In the genomic region with DNA sequence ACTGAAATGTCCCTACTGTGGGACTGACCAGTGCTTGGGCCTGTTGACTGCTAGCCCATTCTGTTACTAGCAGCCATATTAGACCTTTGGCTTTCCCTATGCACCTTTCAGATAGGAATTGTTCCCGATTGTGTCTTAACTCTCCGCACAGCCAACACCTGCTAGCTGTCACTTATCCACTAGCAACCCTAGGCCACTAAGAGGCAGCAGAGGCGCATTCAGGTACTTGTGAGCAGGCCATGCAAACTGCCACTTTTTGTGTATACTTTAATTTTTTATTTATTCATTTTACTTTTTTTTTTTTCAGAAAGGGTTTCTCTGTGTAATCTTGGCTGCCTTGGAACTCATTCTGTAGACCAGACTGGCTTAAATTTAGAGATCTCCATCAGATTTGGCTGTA, we compare ENCODE assay signal across 15 mouse cellular contexts. TPM values are rescaled to one million over a fixed set of nuclear protein-coding genes. Genes with fewer than 3 reads are reported as not detected.
A peak's percentile ranks its signal among the peaks of the same experiment; 100 is the strongest.
DNase-seq lines count a peak whose midpoint lies in the region; ATAC-seq and TF ChIP-seq lines count a peak whose summit lies in the region.
"Had no signal": no experiment of that assay in that cellular context is flagged by ENCODE, and none has a peak within 500 bp of the region (broad histone marks: within the 10 kb centered on the region; RNA-seq: fewer than 3 reads in every experiment).

No protein-coding gene starts in this region.

- peak; percentile 50 for TF ChIP-seq CTCF in hindbrain, postnatal 0 days (IDR thresholded peaks at IDR 0.05; ENCODE audit: low read depth)
- TF ChIP-seq CTCF in lung, adult 2 months (IDR thresholded peaks at IDR 0.05; ENCODE audit: insufficient read depth, low read length): 0 out of 2 replicates have a peak, but pooled peaks have one; percentile 4
- peak in 2 of 3 experiments; percentile 28 to 33; a peak in 4 of 6 replicates for TF ChIP-seq CTCF in MEL (IDR thresholded peaks at IDR 0.05 in 2 of 3, conservative IDR thresholded peaks at IDR 0.05 in 1 of 3; ENCODE audit: control insufficient read depth in 1 of 3, insufficient read depth in 1 of 3, low read depth in 2 of 3, low read length in 3 of 3, poor library complexity in 1 of 3, severe bottlenecking in 1 of 3)
- TF ChIP-seq CTCF in cortical plate, adult 2 months (IDR thresholded peaks at IDR 0.05; ENCODE audit: extremely low read depth, insufficient read depth, low read length): peak; percentile 35

- peak; percentile 27 for TF ChIP-seq RAD21 in MEL (IDR thresholded peaks at IDR 0.05; ENCODE audit: low read depth, low read length)

- H3K79me2 ChIP-seq in MEL (ENCODE audit: control insufficient read depth, insufficient read depth, low read length, poor library complexity): no peaks in the 10 kb centered on the region

- H3K9ac ChIP-seq in hindbrain, postnatal 0 days (replicated peaks; ENCODE audit: low read length): no peak overlapping the region
- no peak overlapping the region for H3K9ac ChIP-seq in hindbrain, embryonic 11.5 days (ENCODE audit: low read depth, low read length)
- no peak overlapping the region for H3K9ac ChIP-seq in MEL (ENCODE audit: control insufficient read depth, low read depth, low read length, poor library complexity, severe bottlenecking)
- H3K9ac ChIP-seq: heart, embryonic 13.5 days; hindbrain, embryonic 13.5 days; midbrain, embryonic 12.5 days had no signal

- H3K27ac ChIP-seq in hindbrain, postnatal 0 days: no peak overlapping the region
- no peak overlapping the region for H3K27ac ChIP-seq in hindbrain, embryonic 11.5 days (ENCODE audit: low read depth, low read length)
- H3K27ac ChIP-seq in MEL (ENCODE audit: control insufficient read depth, low read depth, low read length): no peak overlapping the region
- no peak overlapping the region for H3K27ac ChIP-seq in cortical plate, adult 2 months (ENCODE audit: insufficient read depth, low read length)
- H3K27ac ChIP-seq: heart, embryonic 13.5 days; hindbrain, embryonic 13.5 days; limb, embryonic 10.5 days; midbrain, embryonic 12.5 days had no signal

- TF ChIP-seq EP300 in MEL (IDR thresholded peaks at IDR 0.05; ENCODE audit: low read depth in 1 of 2, low read length in 2 of 2): no peak

- peak; percentile 46 for DNase-seq in hindbrain, postnatal 0 days (ENCODE audit: low spot score)
- no peak for DNase-seq in hindbrain, embryonic 11.5 days (ENCODE audit: low spot score)
- no peak for DNase-seq in lung, adult 2 months
- no peak for DNase-seq in lung, postnatal 36 days
- DNase-seq in MEL (ENCODE audit: low read depth, low spot score): no peak
- DNase-seq: adrenal gland, postnatal 10 days; gastrocnemius, postnatal 25 days; kidney, adult 8-10 months; right cerebral cortex, postnatal 14 days had no signal

- WGBS in hindbrain, postnatal 0 days: 83% methylated on average over 3 of the region's 3 CpGs
- WGBS in hindbrain, embryonic 11.5 days: 80% methylated on average over 3 of the region's 3 CpGs
- WGBS in lung, adult 2 months: 88% methylated on average over 3 of the region's 3 CpGs

- H3K4me3 ChIP-seq in hindbrain, postnatal 0 days (ENCODE audit: low read length): no peak overlapping the region
- no peak overlapping the region for H3K4me3 ChIP-seq in hindbrain, embryonic 11.5 days (ENCODE audit: low read depth, low read length)
- no peak overlapping the region for H3K4me3 ChIP-seq in lung, adult 2 months (replicated peaks; ENCODE audit: extremely low read depth, low read depth, low read length)
- no peak overlapping the region for H3K4me3 ChIP-seq in MEL (ENCODE audit: control insufficient read depth in 1 of 2, insufficient read depth in 1 of 2, low read depth in 2 of 2, low read length in 2 of 2)
- H3K4me3 ChIP-seq in cortical plate, adult 2 months (ENCODE audit: insufficient read depth, low read length): no peak overlapping the region
- H3K4me3 ChIP-seq: heart, embryonic 13.5 days; hindbrain, embryonic 13.5 days; limb, embryonic 10.5 days; midbrain, embryonic 12.5 days had no signal

- no peak for TF ChIP-seq POLR2A in lung, adult 2 months (IDR thresholded peaks at IDR 0.05; ENCODE audit: borderline replicate concordance, extremely low read depth, low read depth, low read length)
- TF ChIP-seq POLR2A in MEL (IDR thresholded peaks at IDR 0.05; ENCODE audit: control insufficient read depth in 1 of 2, insufficient read depth in 1 of 2, low read depth in 1 of 2, low read length in 2 of 2, poor library complexity in 1 of 2): no peak
- no peak for TF ChIP-seq POLR2A in cortical plate, adult 2 months (IDR thresholded peaks at IDR 0.05; ENCODE audit: extremely low read depth, insufficient read depth, low read length)

- H3K4me1 ChIP-seq in hindbrain, postnatal 0 days (ENCODE audit: insufficient read depth, low read length): no peaks in the 10 kb centered on the region
- no peaks in the 10 kb centered on the region for H3K4me1 ChIP-seq in hindbrain, embryonic 11.5 days (replicated peaks; ENCODE audit: control insufficient read depth, insufficient read depth, low read length)
- no peaks in the 10 kb centered on the region; the same call in 1 of the 2 replicates for H3K4me1 ChIP-seq in lung, adult 2 months (ENCODE audit: control insufficient read depth, insufficient read depth, low read length)
- no peaks in the 10 kb centered on the region for H3K4me1 ChIP-seq in MEL (ENCODE audit: control insufficient read depth in 1 of 2, insufficient read depth in 2 of 2, low read length in 2 of 2)
- H3K4me1 ChIP-seq in cortical plate, adult 2 months (ENCODE audit: control insufficient read depth, insufficient read depth, low read length): peaks cover 2% of the 10 kb centered on the region; the same call in 1 of the 2 replicates

- no peaks in the 10 kb centered on the region for H3K36me3 ChIP-seq in hindbrain, postnatal 0 days (ENCODE audit: insufficient read depth, low read length)
- no peaks in the 10 kb centered on the region for H3K36me3 ChIP-seq in hindbrain, embryonic 11.5 days (ENCODE audit: control insufficient read depth, insufficient read depth, low read length)
- no peaks in the 10 kb centered on the region for H3K36me3 ChIP-seq in MEL (ENCODE audit: control insufficient read depth in 1 of 2, insufficient read depth in 2 of 2, low read length in 2 of 2)
- H3K36me3 ChIP-seq: midbrain, embryonic 12.5 days had no signal

- no peaks in the 10 kb centered on the region for H3K27me3 ChIP-seq in hindbrain, postnatal 0 days (ENCODE audit: insufficient read depth, low read length)
- H3K27me3 ChIP-seq in hindbrain, embryonic 11.5 days (ENCODE audit: control insufficient read depth, insufficient read depth, low read length): no peaks in the 10 kb centered on the region
- H3K27me3 ChIP-seq in MEL (ENCODE audit: control insufficient read depth in 1 of 2, insufficient read depth in 2 of 2, low read length in 2 of 2): no peaks in the 10 kb centered on the region
- H3K27me3 ChIP-seq: heart, embryonic 13.5 days; hindbrain, embryonic 13.5 days; midbrain, embryonic 12.5 days had no signal

- ATAC-seq in hindbrain, postnatal 0 days: no peak
- no peak for ATAC-seq in hindbrain, embryonic 11.5 days (ENCODE audit: low FRiP score)
- ATAC-seq in granulocyte monocyte progenitor cell, adult 5-6 weeks (replicated peaks; ENCODE audit: poor library complexity, severe bottlenecking): no peak

- no peaks in the 10 kb centered on the region for H3K9me3 ChIP-seq in hindbrain, postnatal 0 days (ENCODE audit: low read length)
- no peaks in the 10 kb centered on the region for H3K9me3 ChIP-seq in hindbrain, embryonic 11.5 days (ENCODE audit: control insufficient read depth, low read length)
- H3K9me3 ChIP-seq in MEL (replicated peaks; ENCODE audit: insufficient read depth, low read length): no peaks in the 10 kb centered on the region
- H3K9me3 ChIP-seq: heart, embryonic 13.5 days; hindbrain, embryonic 13.5 days; limb, embryonic 10.5 days; midbrain, embryonic 12.5 days had no signal

- no peak overlapping the region for H3K4me2 ChIP-seq in hindbrain, postnatal 0 days (ENCODE audit: low read depth, low read length)
- no peak overlapping the region for H3K4me2 ChIP-seq in hindbrain, embryonic 11.5 days (replicated peaks; ENCODE audit: low read depth, low read length)
- H3K4me2 ChIP-seq: heart, embryonic 13.5 days; hindbrain, embryonic 13.5 days; midbrain, embryonic 12.5 days had no signal

TF ChIP-seq in MEL, 35 proteins besides CTCF, POLR2A, EP300 and RAD21:
- no peak for TF ChIP-seq ZNF384 (IDR thresholded peaks at IDR 0.05; ENCODE audit: low read depth, low read length)
- TF ChIP-seq ZC3H11A (IDR thresholded peaks at IDR 0.05; ENCODE audit: low read depth, low read length): 0 out of 2 replicates have a peak, but pooled peaks have one; percentile 3

RNA-seq across cellular contexts. Expression of gene Hspb1, which starts 13.0 kb away (rescaled TPM):
- 29.4 and 29.6 TPM in 2 replicates for total RNA-seq in hindbrain, postnatal 0 days (2014; rRNA removed)
- polyA plus RNA-seq in hindbrain, postnatal 0 days (2015; fragmentation: Nextera tagmentation; extraction: Ambion mirVana): 28.0 and 30.0 TPM in 2 replicates
- 16.6 and 26.1 TPM in 2 replicates for polyA plus RNA-seq in hindbrain, embryonic 11.5 days (2014; fragmentation: Nextera tagmentation; extraction: Ambion mirVana)
- polyA plus RNA-seq in lung, adult 2 months (2012; rRNA removed): 541 and 589 TPM in 2 replicates
- total RNA-seq in MEL (2012; rRNA removed): not detected in 2 replicates
- polyA plus RNA-seq in MEL (2012; ENCODE audit: insufficient read depth in 1 of 2, insufficient read length in 2 of 2, low read depth in 1 of 2, low replicate concordance in 2 of 2, missing spikeins in 1 of 2): not detected
- polyA plus RNA-seq in cortical plate, adult 2 months (2012; rRNA removed): 27.6 and 27.8 TPM in 2 replicates
- total RNA-seq in granulocyte monocyte progenitor cell, adult 5-6 weeks (2014; fragmentation: Nextera tagmentation): not detected in 2 replicates
- not detected in 2 replicates for total RNA-seq in granulocyte monocyte progenitor cell, adult 5-6 weeks (2017)

RNA-seq across cellular contexts. Expression of gene Ywhag, which starts 33.7 kb away (rescaled TPM):
- 334 and 336 TPM in 2 replicates for total RNA-seq in hindbrain, postnatal 0 days (2014; rRNA removed)
- polyA plus RNA-seq in hindbrain, postnatal 0 days (2015; fragmentation: Nextera tagmentation; extraction: Ambion mirVana): 734 and 782 TPM in 2 replicates
- polyA plus RNA-seq in hindbrain, embryonic 11.5 days (2014; fragmentation: Nextera tagmentation; extraction: Ambion mirVana): 204 and 208 TPM in 2 replicates
- 66.2 and 80.3 TPM in 2 replicates for polyA plus RNA-seq in lung, adult 2 months (2012; rRNA removed)
- total RNA-seq in MEL (2012; rRNA removed): 109 and 116 TPM in 2 replicates
- polyA plus RNA-seq in MEL (2012; ENCODE audit: insufficient read depth in 1 of 2, insufficient read length in 2 of 2, low read depth in 1 of 2, low replicate concordance in 2 of 2, missing spikeins in 1 of 2): 100 to 1,000 TPM; 268 to 295 TPM
- polyA plus RNA-seq in cortical plate, adult 2 months (2012; rRNA removed): 516 and 534 TPM in 2 replicates
- 97.2 and 120 TPM in 2 replicates for total RNA-seq in granulocyte monocyte progenitor cell, adult 5-6 weeks (2014; fragmentation: Nextera tagmentation)
- 92.2 and 107 TPM in 2 replicates for total RNA-seq in granulocyte monocyte progenitor cell, adult 5-6 weeks (2017)

Comparison
In these comparisons a context has a peak if more than half of its experiments do, and no peak if none do; other contexts are left out.
1. RNA of gene Hspb1, which starts 13.0 kb away (polyA plus RNA-seq): 541 to 589 TPM in lung, adult 2 months, 28.0 to 30.0 TPM in hindbrain, postnatal 0 days, 27.6 to 27.8 TPM in cortical plate, adult 2 months and 16.6 to 26.1 TPM in hindbrain, embryonic 11.5 days; not detected in MEL; every median in the first group is over 10 times any median in the second.
2. Peak in every context shown above with its lines, with median percentiles within 50 percentile points of each other: CTCF ChIP-seq.